Mouse (Mus musculus) megakaryocyte, embryonic 14.5 days (primary cell): ENCODE measurements around the gene Enkd1. TPM values are rescaled to one million over a fixed set of nuclear protein-coding genes. Genes with fewer than 3 reads are reported as not detected.
A peak's percentile ranks its signal among the peaks of the same experiment; 100 is the strongest.

Source experiments
- H3K27me3 ChIP-seq: replicated peaks from 2 replicates; pipeline ENCODE3; 2012; ENCODE audit warnings: inconsistent platforms
- H3K36me3 ChIP-seq: replicated peaks from 2 replicates; pipeline ENCODE3; 2012; ENCODE audit warnings: low read length, inconsistent platforms, mixed read lengths
- H3K4me1 ChIP-seq: 2 replicates; pipeline ENCODE4 v1.6.1; 2012; ENCODE audit warnings: inconsistent platforms
- H3K4me3 ChIP-seq: replicated peaks from 2 replicates; pipeline ENCODE3; 2012; ENCODE audit warnings: moderate library complexity, mild to moderate bottlenecking, inconsistent platforms
- H3K9me3 ChIP-seq: 2 replicates; pipeline ENCODE4 v1.6.1; 2012; ENCODE audit warnings: inconsistent platforms
- FLI1 ChIP-seq: IDR thresholded peaks from 2 replicates; pipeline ENCODE4 v1.6.1; 2012; ENCODE audit warnings: low read length, inconsistent platforms, mixed read lengths
- GATA1 ChIP-seq: IDR thresholded peaks from 3 replicates; pipeline ENCODE4 v1.6.1; 2012; ENCODE audit warnings: mixed read lengths, low read length, inconsistent platforms, borderline replicate concordance
- polyA plus RNA-seq: library from polyadenylated mRNA; stranded (reverse); fragments of >175 nt; gene quantifications from 2 replicates; pipeline ENCODE4 v1.2.3, GENCODE M21; 2012; ENCODE audit warnings: low replicate concordance; ENCODE audit not compliant: insufficient read depth

The Enkd1 gene
- polyA plus RNA-seq, 1 experiment = 26.1 TPM

DNA sequence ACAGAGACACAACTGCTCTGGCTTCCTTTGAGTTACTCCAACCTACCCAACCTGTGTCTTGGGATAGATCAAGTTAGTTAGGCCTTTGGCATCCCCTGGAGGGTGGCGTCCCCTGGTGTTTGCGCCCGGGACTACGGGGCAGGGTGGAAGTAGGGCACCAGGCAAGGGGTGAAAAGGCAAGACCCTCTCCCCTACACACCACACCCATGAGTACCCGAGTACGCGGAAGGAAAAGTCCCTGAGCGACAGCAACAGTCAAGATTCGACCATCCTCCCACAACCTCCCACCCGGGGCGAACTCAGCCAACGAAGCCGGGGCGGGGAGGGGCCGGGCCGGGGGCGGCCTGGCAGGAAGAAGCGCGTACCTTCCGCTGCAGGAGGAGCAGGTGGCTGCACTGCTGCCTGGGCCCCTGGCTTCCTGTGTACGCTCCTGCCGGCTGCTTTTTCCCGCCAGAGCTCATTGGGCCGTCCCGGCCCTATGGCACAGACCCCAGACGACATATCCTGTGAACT, 22.2 kb downstream of the Enkd1 start, which contains the start of gene Carmil2:
Gene Carmil2, plus strand, starts transcription at position 479 of the 513 bp plus-strand sequence.
- peak within 1 kb of the TSS; percentile 90 for H3K4me3 ChIP-seq
- H3K27me3 ChIP-seq = no peaks in the 10 kb centered on the region
- peaks cover 25% of the 10 kb centered on the region for H3K4me1 ChIP-seq

DNA sequence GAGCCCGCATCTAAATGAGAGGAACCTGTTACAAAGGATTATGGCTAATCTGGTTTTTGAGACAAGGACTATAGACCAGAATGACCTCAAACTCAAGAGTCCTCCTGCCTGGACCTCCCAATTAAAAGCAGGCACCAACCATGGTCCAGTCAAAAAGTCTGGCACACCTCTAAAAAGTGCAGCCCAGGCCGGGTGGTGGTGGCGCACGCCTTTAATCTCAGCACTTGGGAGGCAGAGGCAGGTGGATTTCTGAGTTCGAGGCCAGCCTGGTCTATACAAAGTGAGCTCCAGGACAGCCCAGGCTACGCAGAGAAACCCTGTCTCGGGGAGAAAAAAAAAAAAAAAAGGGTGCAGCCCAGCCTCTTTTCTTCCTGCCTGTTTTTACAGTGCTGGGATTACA, 22.7 kb downstream of the Enkd1 start:
- no peak overlapping the region for H3K4me3 ChIP-seq
- no peaks in the 10 kb centered on the region for H3K27me3 ChIP-seq
- H3K9me3 ChIP-seq = no peaks in the 10 kb centered on the region
- peaks cover 25% of the 10 kb centered on the region for H3K4me1 ChIP-seq
- H3K36me3 ChIP-seq = peaks cover 50% of the 10 kb centered on the region
- TF ChIP-seq GATA1 (no peak), FLI1 (no peak)

More for the DNA sequence above, 22.2 kb downstream of the Enkd1 start, which contains the start of gene Carmil2:
- Histone ChIP-seq H3K9me3 (no peaks in the 10 kb centered on the region), H3K36me3 (peaks cover 48% of the 10 kb centered on the region)
- TF ChIP-seq FLI1 (no peak), GATA1 (no peak)

- no peak overlapping the region for H3K4me3 ChIP-seq
- H3K36me3 ChIP-seq = peaks cover 94% of the 10 kb centered on the region
- H3K4me1 ChIP-seq = peaks cover 7% of the 10 kb centered on the region
- no peaks in the 10 kb centered on the region for H3K9me3 ChIP-seq
- no peak for TF ChIP-seq GATA1
- TF ChIP-seq FLI1 = no peak
- no peaks in the 10 kb centered on the region for H3K27me3 ChIP-seq
Observed at GRCm38 (mm10) chr8:105677891-105678290, 30.1 kb downstream of the Enkd1 start.

DNA sequence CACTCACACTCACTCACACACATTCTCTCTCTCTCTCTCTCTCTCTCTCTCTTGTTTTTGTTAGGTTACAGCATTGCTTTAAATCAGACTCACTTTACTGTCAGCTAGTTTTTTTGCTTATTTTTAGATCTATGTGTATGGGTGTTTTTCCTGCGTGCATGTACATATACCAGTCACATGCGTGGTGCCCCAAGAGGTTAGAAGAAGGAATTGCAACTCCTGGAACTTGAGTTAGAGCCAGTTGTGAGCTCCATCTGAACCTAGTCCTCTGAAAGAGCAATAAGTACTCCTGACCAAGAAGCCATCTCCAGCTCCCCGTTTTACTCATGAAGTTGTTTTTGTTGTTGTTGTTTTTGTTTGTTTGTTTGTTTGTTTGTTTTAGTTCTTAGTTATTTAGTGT, 46.8 kb downstream of the Enkd1 start:
- Histone ChIP-seq H3K36me3 (peaks cover 53% of the 10 kb centered on the region), H3K27me3 (no peaks in the 10 kb centered on the region), H3K4me1 (peaks cover 23% of the 10 kb centered on the region; the same call in 1 of the 2 replicates), H3K4me3 (no peak overlapping the region), H3K9me3 (no peaks in the 10 kb centered on the region)
- TF ChIP-seq FLI1 (no peak), GATA1 (no peak)

- H3K27me3 ChIP-seq = no peaks in the 10 kb centered on the region
- no peaks in the 10 kb centered on the region for H3K9me3 ChIP-seq
- TF ChIP-seq FLI1 = no peak
- TF ChIP-seq GATA1 = no peak
- H3K4me1 ChIP-seq = peaks cover 29% of the 10 kb centered on the region; the same call in 1 of the 2 replicates
- no peak overlapping the region for H3K4me3 ChIP-seq
- peaks cover 46% of the 10 kb centered on the region for H3K36me3 ChIP-seq
Observed at GRCm38 (mm10) chr8:105657641-105658040, 50.4 kb downstream of the Enkd1 start.

Other genes starting within 250 kb of the Enkd1 start
- 2.5 and 3.3 TPM in 2 replicates for gene Tppp3, start 236.7 kb downstream of the Enkd1 start, polyA plus RNA-seq
- gene Zdhhc1, start 211.3 kb downstream of the Enkd1 start, polyA plus RNA-seq = 5.4 and 9.0 TPM in 2 replicates
- gene Hsd11b2, start 189.5 kb downstream of the Enkd1 start, polyA plus RNA-seq = 0.12 TPM in 1 of 2 replicates, not detected in the other
- gene Atp6v0d1, start 142.2 kb downstream of the Enkd1 start, polyA plus RNA-seq = 19.8 and 57.3 TPM in 2 replicates
- gene Ripor1, start 103.0 kb downstream of the Enkd1 start, polyA plus RNA-seq = 19.3 and 27.7 TPM in 2 replicates
- 18.1 and 68.4 TPM in 2 replicates for gene Ctcf, start 71.6 kb downstream of the Enkd1 start, polyA plus RNA-seq
- not detected in 2 replicates for gene Agrp, start 70.8 kb downstream of the Enkd1 start, polyA plus RNA-seq
- 22.9 and 31.4 TPM in 2 replicates for gene Carmil2, start 21.9 kb downstream of the Enkd1 start, polyA plus RNA-seq
- 26.9 and 57.9 TPM in 2 replicates for gene Acd, start 7.1 kb downstream of the Enkd1 start, polyA plus RNA-seq
- gene Pard6a, start 7.1 kb downstream of the Enkd1 start, polyA plus RNA-seq = 7.8 and 19.1 TPM in 2 replicates
- gene 4933405L10Rik, start 555 bp downstream of the Enkd1 start, polyA plus RNA-seq = not detected in 2 replicates
- 3.0 and 9.7 TPM in 2 replicates for gene Gfod2, start 50.5 kb upstream of the Enkd1 start, polyA plus RNA-seq
- 10.3 and 11.1 TPM in 2 replicates for gene Ranbp10, start 119.1 kb upstream of the Enkd1 start, polyA plus RNA-seq
- gene Tsnaxip1, start 119.5 kb upstream of the Enkd1 start, polyA plus RNA-seq = not detected in 2 replicates
- gene Cenpt, start 145.1 kb upstream of the Enkd1 start, polyA plus RNA-seq = 22.5 and 23.5 TPM in 2 replicates
- gene Thap11, start 146.9 kb upstream of the Enkd1 start, polyA plus RNA-seq = 12.4 and 38.2 TPM in 2 replicates
- 5.8 and 51.6 TPM in 2 replicates for gene Nutf2, start 152.4 kb upstream of the Enkd1 start, polyA plus RNA-seq
- 8.0 and 13.1 TPM in 2 replicates for gene Edc4, start 172.7 kb upstream of the Enkd1 start, polyA plus RNA-seq
- gene Nrn1l, start 185.4 kb upstream of the Enkd1 start, polyA plus RNA-seq = 0.22 TPM in 1 of 2 replicates, not detected in the other
- 5.6 and 11.1 TPM in 2 replicates for gene Pskh1, start 192.2 kb upstream of the Enkd1 start, polyA plus RNA-seq
- gene Ctrl, start 225.7 kb upstream of the Enkd1 start, polyA plus RNA-seq = 0.39 TPM in 1 of 2 replicates, not detected in the other
- gene Psmb10, start 230.2 kb upstream of the Enkd1 start, polyA plus RNA-seq = 63.8 and 341 TPM in 2 replicates
- 0.66 TPM in 1 of 2 replicates, not detected in the other for gene Lcat, start 235.2 kb upstream of the Enkd1 start, polyA plus RNA-seq